Mouse (Mus musculus): ENCODE measurements at regions not wholly inside any gene's neighbourhood (a gene's known extent, or its start where the extent isn't known, plus 50 kb on each side); places are given as distances from the start of the nearest gene placed in this dataset.

GRCm38 (mm10) chr1:75783206-75783605, 237.1 kb downstream of the Slc4a3 start:
- Histone ChIP-seq H3K27ac (ENCODE audit: low read depth, low read length) (no peak overlapping the region), H3K27me3 (replicated peaks; ENCODE audit: control insufficient read depth, insufficient read depth, low read length) (no peaks in the 10 kb centered on the region), H3K4me3 (ENCODE audit: low read depth, low read length) (no peak overlapping the region), H3K9ac (ENCODE audit: low read length) (no peak overlapping the region), H3K4me1 (ENCODE audit: control insufficient read depth, insufficient read depth, low read length) (peaks cover 19% of the 10 kb centered on the region; the same call in 1 of the 2 replicates), H3K4me2 (ENCODE audit: low read length) (no peak overlapping the region), H3K9me3 (replicated peaks; ENCODE audit: control insufficient read depth, low read length) (no peaks in the 10 kb centered on the region), H3K36me3 (ENCODE audit: control insufficient read depth, insufficient read depth, low read length) (no peaks in the 10 kb centered on the region)
- ATAC-seq (no peak), DNase-seq (ENCODE audit: low spot score) (peak; percentile 11)
- WGBS, result 4% methylated on average over 2 of the region's 2 CpGs

GRCm38 (mm10) chr1:75786173-75786820, 240.2 kb downstream of the Slc4a3 start:
- Histone ChIP-seq H3K9me3 (replicated peaks; ENCODE audit: control insufficient read depth, low read length) (no peaks in the 10 kb centered on the region), H3K36me3 (ENCODE audit: control insufficient read depth, insufficient read depth, low read length) (no peaks in the 10 kb centered on the region), H3K4me2 (ENCODE audit: low read length) (no peak overlapping the region), H3K4me3 (ENCODE audit: low read depth, low read length) (no peak overlapping the region), H3K9ac (ENCODE audit: low read length) (no peak overlapping the region), H3K27me3 (replicated peaks; ENCODE audit: control insufficient read depth, insufficient read depth, low read length) (no peaks in the 10 kb centered on the region), H3K4me1 (ENCODE audit: control insufficient read depth, insufficient read depth, low read length) (peaks cover 15% of the 10 kb centered on the region; the same call in 1 of the 2 replicates), H3K27ac (ENCODE audit: low read depth, low read length) (peak overlapping the region; percentile 63; the same call in 1 of the 2 replicates)
- peak; percentile 91 for ATAC-seq
- DNase-seq (ENCODE audit: low spot score), result peak; percentile 88
- 12% methylated on average over 10 of the region's 10 CpGs for WGBS

- no peaks in the 10 kb centered on the region for H3K36me3 ChIP-seq (ENCODE audit: control insufficient read depth, insufficient read depth, low read length)
- no peak overlapping the region for H3K4me3 ChIP-seq (ENCODE audit: low read depth, low read length)
- H3K9me3 ChIP-seq (replicated peaks; ENCODE audit: control insufficient read depth, low read length), result peaks cover 7% of the 10 kb centered on the region; the same call in 1 of the 2 replicates
- WGBS, result 100% methylated on average over 1 of the region's 1 CpGs
- H3K4me2 ChIP-seq (ENCODE audit: low read length), result no peak overlapping the region
- H3K27ac ChIP-seq (ENCODE audit: low read depth, low read length), result no peak overlapping the region
- DNase-seq (ENCODE audit: low spot score), result no peak
- H3K4me1 ChIP-seq (ENCODE audit: control insufficient read depth, insufficient read depth, low read length), result peaks cover 7% of the 10 kb centered on the region; the same call in 1 of the 2 replicates
- no peak for ATAC-seq
- no peak overlapping the region for H3K9ac ChIP-seq (ENCODE audit: low read length)
- H3K27me3 ChIP-seq (replicated peaks; ENCODE audit: control insufficient read depth, insufficient read depth, low read length), result no peaks in the 10 kb centered on the region
Measured at GRCm38 (mm10) chr1:75791509-75791908, 245.4 kb downstream of the Slc4a3 start.

GRCm38 (mm10) chr1:75797793-75798192, 251.7 kb downstream of the Slc4a3 start:
- Histone ChIP-seq H3K27me3 (replicated peaks; ENCODE audit: control insufficient read depth, insufficient read depth, low read length) (no peaks in the 10 kb centered on the region), H3K4me2 (ENCODE audit: low read length) (no peak overlapping the region), H3K36me3 (ENCODE audit: control insufficient read depth, insufficient read depth, low read length) (no peaks in the 10 kb centered on the region), H3K4me3 (ENCODE audit: low read depth, low read length) (no peak overlapping the region), H3K9me3 (replicated peaks; ENCODE audit: control insufficient read depth, low read length) (peaks cover 4% of the 10 kb centered on the region; the same call in 1 of the 2 replicates), H3K4me1 (ENCODE audit: control insufficient read depth, insufficient read depth, low read length) (peaks cover 13% of the 10 kb centered on the region), H3K9ac (ENCODE audit: low read length) (no peak overlapping the region), H3K27ac (ENCODE audit: low read depth, low read length) (no peak overlapping the region)
- DNase-seq (ENCODE audit: low spot score) (peak; percentile 68), ATAC-seq (peak; percentile 74)
- 14% methylated on average over 6 of the region's 6 CpGs for WGBS

- ATAC-seq (peak; percentile 68), DNase-seq (ENCODE audit: low spot score) (peak; percentile 58)
- Histone ChIP-seq H3K4me1 (ENCODE audit: control insufficient read depth, insufficient read depth, low read length) (peaks cover 13% of the 10 kb centered on the region), H3K27me3 (replicated peaks; ENCODE audit: control insufficient read depth, insufficient read depth, low read length) (no peaks in the 10 kb centered on the region), H3K36me3 (ENCODE audit: control insufficient read depth, insufficient read depth, low read length) (no peaks in the 10 kb centered on the region), H3K27ac (ENCODE audit: low read depth, low read length) (peak overlapping the region; percentile 40; the same call in 1 of the 2 replicates), H3K9me3 (replicated peaks; ENCODE audit: control insufficient read depth, low read length) (no peaks in the 10 kb centered on the region), H3K4me2 (ENCODE audit: low read length) (no peak overlapping the region), H3K9ac (ENCODE audit: low read length) (no peak overlapping the region), H3K4me3 (ENCODE audit: low read depth, low read length) (no peak overlapping the region)
- 39% methylated on average over 6 of the region's 6 CpGs for WGBS
Measured at GRCm38 (mm10) chr1:75798375-75799099, 252.5 kb downstream of the Slc4a3 start.

- peaks cover 5% of the 10 kb centered on the region for H3K4me1 ChIP-seq (ENCODE audit: control insufficient read depth, insufficient read depth, low read length)
- DNase-seq (ENCODE audit: low spot score) (peak; percentile 72), ATAC-seq (peak; percentile 58)
- no peak overlapping the region for H3K27ac ChIP-seq (ENCODE audit: low read depth, low read length)
- H3K4me2 ChIP-seq (ENCODE audit: low read length), result no peak overlapping the region
- no peak overlapping the region for H3K9ac ChIP-seq (ENCODE audit: low read length)
- H3K36me3 ChIP-seq (ENCODE audit: control insufficient read depth, insufficient read depth, low read length), result no peaks in the 10 kb centered on the region
- no peaks in the 10 kb centered on the region for H3K9me3 ChIP-seq (replicated peaks; ENCODE audit: control insufficient read depth, low read length)
- no peaks in the 10 kb centered on the region for H3K27me3 ChIP-seq (replicated peaks; ENCODE audit: control insufficient read depth, insufficient read depth, low read length)
- WGBS, result 6% methylated on average over 2 of the region's 2 CpGs
- H3K4me3 ChIP-seq (ENCODE audit: low read depth, low read length), result no peak overlapping the region
Measured at GRCm38 (mm10) chr1:75804473-75804872, 258.4 kb downstream of the Slc4a3 start.

- Histone ChIP-seq H3K9me3 (replicated peaks; ENCODE audit: control insufficient read depth, low read length) (no peaks in the 10 kb centered on the region), H3K9ac (ENCODE audit: low read length) (no peak overlapping the region), H3K36me3 (ENCODE audit: control insufficient read depth, insufficient read depth, low read length) (no peaks in the 10 kb centered on the region), H3K4me2 (ENCODE audit: low read length) (no peak overlapping the region), H3K27me3 (replicated peaks; ENCODE audit: control insufficient read depth, insufficient read depth, low read length) (no peaks in the 10 kb centered on the region), H3K4me1 (ENCODE audit: control insufficient read depth, insufficient read depth, low read length) (peaks cover 4% of the 10 kb centered on the region), H3K4me3 (ENCODE audit: low read depth, low read length) (no peak overlapping the region), H3K27ac (ENCODE audit: low read depth, low read length) (no peak overlapping the region)
- 38% methylated on average over 3 of the region's 3 CpGs for WGBS
- ATAC-seq, result peak; percentile 83
- DNase-seq (ENCODE audit: low spot score), result peak; percentile 84
Measured at GRCm38 (mm10) chr1:75812471-75812870, 266.4 kb downstream of the Slc4a3 start.

- H3K27me3 ChIP-seq (replicated peaks; ENCODE audit: control insufficient read depth, insufficient read depth, low read length), result no peaks in the 10 kb centered on the region
- no peak overlapping the region for H3K27ac ChIP-seq (ENCODE audit: low read depth, low read length)
- no peaks in the 10 kb centered on the region for H3K36me3 ChIP-seq (ENCODE audit: control insufficient read depth, insufficient read depth, low read length)
- DNase-seq (ENCODE audit: low spot score) (peak; percentile 59), ATAC-seq (peak; percentile 58; the same call in 1 of the 2 replicates)
- H3K9ac ChIP-seq (ENCODE audit: low read length), result no peak overlapping the region
- no peak overlapping the region for H3K4me2 ChIP-seq (ENCODE audit: low read length)
- 53% methylated on average over 5 of the region's 5 CpGs for WGBS
- H3K4me1 ChIP-seq (ENCODE audit: control insufficient read depth, insufficient read depth, low read length), result no peaks in the 10 kb centered on the region
- no peak overlapping the region for H3K4me3 ChIP-seq (ENCODE audit: low read depth, low read length)
- no peaks in the 10 kb centered on the region for H3K9me3 ChIP-seq (replicated peaks; ENCODE audit: control insufficient read depth, low read length)
Measured at GRCm38 (mm10) chr1:75826202-75826601, 280.1 kb downstream of the Slc4a3 start.
